Mouse (Mus musculus) limb, embryonic 12.5 days (tissue): Measurements from ENCODE around the gene Cbx5. TPM values are rescaled to one million over a fixed set of nuclear protein-coding genes. Genes with fewer than 3 reads are reported as not detected.

Experiments used
- ATAC-seq: fragments of 200-750 bp; cut with Nextera tagmentation; 2 replicates; pipeline ENCODE4 v1.8.0; 2017; ENCODE audit warnings: low read depth, moderate TSS enrichment; ENCODE audit not compliant: insufficient number of reproducible peaks, insufficient read depth, low FRiP score, low TSS enrichment
- H3K27ac ChIP-seq: fragments of 300-500 bp; sonication (generic); 2 replicates; pipeline ENCODE4 v1.5.1; 2016; ENCODE audit warnings: mild to moderate bottlenecking, moderate library complexity
- H3K27me3 ChIP-seq: fragments of 300-500 bp; sonication (generic); 2 replicates; pipeline ENCODE4 v1.6.1; 2016; ENCODE audit warnings: mild to moderate bottlenecking, moderate library complexity
- H3K36me3 ChIP-seq: fragments of 300-500 bp; sonication (generic); 2 replicates; pipeline ENCODE4 v1.6.1; 2016; ENCODE audit warnings: mild to moderate bottlenecking, moderate library complexity
- H3K4me1 ChIP-seq: fragments of 300-500 bp; sonication (generic); replicated peaks from 2 replicates; pipeline ENCODE4 v1.6.1; 2016
- H3K4me2 ChIP-seq: fragments of 300-500 bp; sonication (generic); 2 replicates; pipeline ENCODE4 v1.6.1; 2016; ENCODE audit warnings: mild to moderate bottlenecking, moderate library complexity
- H3K4me3 ChIP-seq: fragments of 300-500 bp; sonication (generic); replicated peaks from 2 replicates; pipeline ENCODE4 v1.5.1; 2016; ENCODE audit warnings: mild to moderate bottlenecking
- H3K9ac ChIP-seq: fragments of 300-500 bp; sonication (generic); replicated peaks from 2 replicates; pipeline ENCODE4 v1.6.1; 2016; ENCODE audit warnings: mild to moderate bottlenecking, moderate library complexity
- H3K9me3 ChIP-seq: fragments of 300-500 bp; sonication (generic); 2 replicates; pipeline ENCODE4 v1.6.1; 2016; ENCODE audit warnings: mild to moderate bottlenecking, moderate library complexity
- WGBS: fragments of 180-500 bp; shearing (Covaris S2); methylation state at CpG from one replicate; pipeline ENCODE4 v1.1.7; 2016; 5-methylcytosine and 5-hydroxymethylcytosine counted together
- polyA plus RNA-seq: library from polyadenylated mRNA; unstranded; fragments of >200 nt; fragmentation: Nextera tagmentation; extraction: Ambion mirVana; gene quantifications from 2 replicates; pipeline ENCODE4 v1.2.1, GENCODE M21; 2016

Cbx5 gene
- polyA plus RNA-seq, 1 experiment from 2014 or later, result 201 TPM

GRCm38 (mm10) chr15:103183651-103184610 lies 55.7 kb downstream of the Cbx5 start:
- peaks cover 33% of the 10 kb centered on the region for H3K4me1 ChIP-seq
- no peak for ATAC-seq
- no peaks in the 10 kb centered on the region for H3K9me3 ChIP-seq
- H3K27ac ChIP-seq, result no peak overlapping the region
- 11% methylated on average over 25 of the region's 25 CpGs for WGBS
- H3K36me3 ChIP-seq, result 0 out of 2 replicates have a peak, but pooled peaks cover 2% of the 10 kb centered on the region
- peak overlapping the region; percentile 68 for H3K4me2 ChIP-seq
- peak overlapping the region; percentile 36 for H3K4me3 ChIP-seq
- H3K9ac ChIP-seq, result no peak overlapping the region
- H3K27me3 ChIP-seq, result peaks cover 52% of the 10 kb centered on the region

GRCm38 (mm10) chr15:103183135-103183534 lies 56.5 kb downstream of the Cbx5 start:
- H3K36me3 ChIP-seq, result no peaks in the 10 kb centered on the region
- H3K4me3 ChIP-seq, result peak overlapping the region; percentile 36
- no peak overlapping the region for H3K27ac ChIP-seq
- peak overlapping the region; percentile 40 for H3K9ac ChIP-seq
- WGBS, result 2% methylated on average over 21 of the region's 21 CpGs
- peaks cover 60% of the 10 kb centered on the region for H3K27me3 ChIP-seq
- H3K9me3 ChIP-seq, result no peaks in the 10 kb centered on the region
- peaks cover 40% of the 10 kb centered on the region for H3K4me1 ChIP-seq
- peak overlapping the region; percentile 68 for H3K4me2 ChIP-seq
- 0 out of 2 replicates have a peak, but pooled peaks have one; percentile 3 for ATAC-seq

GRCm38 (mm10) chr15:103182166-103182790 lies 57.3 kb downstream of the Cbx5 start:
- peak overlapping the region; percentile 36 for H3K4me3 ChIP-seq
- 0 out of 2 replicates have a peak overlapping the region, but pooled peaks have one; percentile 23 for H3K9ac ChIP-seq
- no peaks in the 10 kb centered on the region for H3K36me3 ChIP-seq
- peak overlapping the region; percentile 68 for H3K4me2 ChIP-seq
- H3K27ac ChIP-seq, result no peak overlapping the region
- 1% methylated on average over 44 of the region's 48 CpGs for WGBS
- ATAC-seq, result peak; percentile 39; the same call in 1 of the 2 replicates
- peaks cover 49% of the 10 kb centered on the region for H3K4me1 ChIP-seq
- peaks cover 66% of the 10 kb centered on the region for H3K27me3 ChIP-seq
- H3K9me3 ChIP-seq, result no peaks in the 10 kb centered on the region

- no peak for ATAC-seq
- Histone ChIP-seq H3K4me3 (no peak overlapping the region), H3K36me3 (no peaks in the 10 kb centered on the region), H3K9ac (no peak overlapping the region), H3K27me3 (peaks cover 82% of the 10 kb centered on the region), H3K27ac (no peak overlapping the region), H3K4me1 (peaks cover 56% of the 10 kb centered on the region), H3K9me3 (no peaks in the 10 kb centered on the region), H3K4me2 (no peak overlapping the region)
These were observed 59.2 kb downstream of the Cbx5 start for GRCm38 (mm10) chr15:103180406-103180805.

GRCm38 (mm10) chr15:103178767-103179166 lies 60.8 kb downstream of the Cbx5 start:
- Histone ChIP-seq H3K4me1 (peaks cover 50% of the 10 kb centered on the region), H3K9me3 (no peaks in the 10 kb centered on the region), H3K4me3 (no peak overlapping the region), H3K4me2 (no peak overlapping the region), H3K27ac (no peak overlapping the region), H3K9ac (no peak overlapping the region), H3K27me3 (peaks cover 93% of the 10 kb centered on the region), H3K36me3 (no peaks in the 10 kb centered on the region)
- 43% methylated on average over 1 of the region's 1 CpGs for WGBS
- ATAC-seq, result no peak

GRCm38 (mm10) chr15:103178137-103178536 lies 61.5 kb downstream of the Cbx5 start:
- Histone ChIP-seq H3K9ac (no peak overlapping the region), H3K36me3 (no peaks in the 10 kb centered on the region), H3K9me3 (no peaks in the 10 kb centered on the region), H3K27me3 (peaks cover 93% of the 10 kb centered on the region), H3K4me1 (peaks cover 44% of the 10 kb centered on the region), H3K27ac (no peak overlapping the region), H3K4me2 (peak overlapping the region; percentile 40), H3K4me3 (no peak overlapping the region)
- ATAC-seq, result no peak
- 5% methylated on average over 12 of the region's 12 CpGs for WGBS

GRCm38 (mm10) chr15:103177611-103178041 lies 62.0 kb downstream of the Cbx5 start:
- ATAC-seq, result peak; percentile 24; the same call in 1 of the 2 replicates
- Histone ChIP-seq H3K9ac (no peak overlapping the region), H3K9me3 (no peaks in the 10 kb centered on the region), H3K36me3 (no peaks in the 10 kb centered on the region), H3K4me2 (peak overlapping the region; percentile 40), H3K27me3 (peaks cover 93% of the 10 kb centered on the region), H3K27ac (no peak overlapping the region), H3K4me1 (peaks cover 40% of the 10 kb centered on the region), H3K4me3 (0 out of 2 replicates have a peak overlapping the region, but pooled peaks have one; percentile 2)
- WGBS, result under 1% methylated on average over 12 of the region's 12 CpGs

GRCm38 (mm10) chr15:103176874-103177421 lies 62.7 kb downstream of the Cbx5 start:
- Histone ChIP-seq H3K36me3 (no peaks in the 10 kb centered on the region), H3K27me3 (peaks cover 93% of the 10 kb centered on the region), H3K9me3 (no peaks in the 10 kb centered on the region), H3K4me1 (peaks cover 38% of the 10 kb centered on the region), H3K4me3 (no peak overlapping the region), H3K9ac (no peak overlapping the region), H3K27ac (no peak overlapping the region), H3K4me2 (peak overlapping the region; percentile 40)
- peak; percentile 65 for ATAC-seq
- under 1% methylated on average over 18 of the region's 18 CpGs for WGBS

- no peaks in the 10 kb centered on the region for H3K36me3 ChIP-seq
- no peak overlapping the region for H3K4me2 ChIP-seq
- peaks cover 95% of the 10 kb centered on the region for H3K27me3 ChIP-seq
- no peak overlapping the region for H3K9ac ChIP-seq
- no peak overlapping the region for H3K4me3 ChIP-seq
- peaks cover 42% of the 10 kb centered on the region for H3K4me1 ChIP-seq
- 84% methylated on average over 5 of the region's 5 CpGs for WGBS
- ATAC-seq, result no peak
- H3K27ac ChIP-seq, result no peak overlapping the region
- peaks cover 4% of the 10 kb centered on the region; the same call in 1 of the 2 replicates for H3K9me3 ChIP-seq
These were observed 66.4 kb downstream of the Cbx5 start for GRCm38 (mm10) chr15:103173251-103173650.

- ATAC-seq, result no peak
- WGBS, result 5% methylated on average over 10 of the region's 10 CpGs
- no peak overlapping the region for H3K4me2 ChIP-seq
- no peak overlapping the region for H3K4me3 ChIP-seq
- H3K4me1 ChIP-seq, result peaks cover 36% of the 10 kb centered on the region
- peaks cover 4% of the 10 kb centered on the region; the same call in 1 of the 2 replicates for H3K9me3 ChIP-seq
- H3K9ac ChIP-seq, result no peak overlapping the region
- H3K27me3 ChIP-seq, result peaks cover 95% of the 10 kb centered on the region
- no peak overlapping the region for H3K27ac ChIP-seq
- no peaks in the 10 kb centered on the region for H3K36me3 ChIP-seq
These were observed 67.1 kb downstream of the Cbx5 start for GRCm38 (mm10) chr15:103172537-103172936.

- Histone ChIP-seq H3K4me2 (no peak overlapping the region), H3K9ac (no peak overlapping the region), H3K36me3 (no peaks in the 10 kb centered on the region), H3K4me1 (peaks cover 27% of the 10 kb centered on the region), H3K27ac (no peak overlapping the region), H3K9me3 (peaks cover 4% of the 10 kb centered on the region; the same call in 1 of the 2 replicates), H3K4me3 (no peak overlapping the region), H3K27me3 (peaks cover 100% of the 10 kb centered on the region)
- no peak for ATAC-seq
- 10% methylated on average over 8 of the region's 8 CpGs for WGBS
These were observed 68.3 kb downstream of the Cbx5 start for GRCm38 (mm10) chr15:103171276-103171675.
